Mouse (Mus musculus): Measurements from ENCODE around the gene Ap1b1. TPM values are rescaled to one million over a fixed set of nuclear protein-coding genes. Genes with fewer than 3 reads are reported as not detected.
A peak's percentile ranks its signal among the peaks of the same experiment; 100 is the strongest.

Gene Ap1b1
- total and polyA plus RNA-seq, 3 experiments: 38.6 to 57.8 (median 44.2) TPM

DNA sequence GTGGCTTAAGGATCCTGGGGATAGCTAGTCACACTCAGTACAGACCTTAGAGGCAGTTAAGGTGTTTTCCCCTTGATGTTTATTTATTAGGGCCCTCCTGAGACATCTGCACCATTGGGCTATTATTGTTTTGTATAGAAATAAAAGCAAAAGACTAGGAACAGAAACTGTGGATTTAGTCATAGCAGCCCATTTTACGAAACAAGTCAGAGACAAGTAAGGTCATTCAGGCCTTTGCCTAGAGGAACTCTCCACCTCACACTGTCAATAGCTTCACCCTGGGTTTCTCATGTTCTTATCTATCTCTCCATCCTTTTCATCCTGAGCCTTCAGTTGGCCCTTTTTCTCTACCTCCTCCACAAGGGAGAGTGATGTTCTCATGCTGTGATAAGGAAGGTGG lies 38.5 kb downstream of the Ap1b1 start:
- H3K27me3 ChIP-seq (replicated peaks): no peaks in the 10 kb centered on the region
- peaks cover 56 to 75% of the 10 kb centered on the region in 2 experiments for H3K36me3 ChIP-seq (replicated peaks in 1 of 2; ENCODE audit: control insufficient read depth in 1 of 2, insufficient read depth in 1 of 2, low read length in 1 of 2)
- peak; percentile 27 for DNase-seq (ENCODE audit: extremely low read depth)
- no peak for TF ChIP-seq JUN (IDR thresholded peaks at IDR 0.05; ENCODE audit: insufficient read depth, low read depth, low read length)
- peak; percentile 50 for TF ChIP-seq EP300 (IDR thresholded peaks at IDR 0.05; ENCODE audit: low read length)
- TF ChIP-seq BHLHE40 (IDR thresholded peaks at IDR 0.05; ENCODE audit: low read depth, low read length): no peak
- TF ChIP-seq CHD1 (IDR thresholded peaks at IDR 0.05; ENCODE audit: low read depth, low read length): no peak
- TF ChIP-seq E2F4 (IDR thresholded peaks at IDR 0.05; ENCODE audit: insufficient replicate concordance, low read depth, low read length): no peak
- peak; percentile 65; the same call in 1 of the 2 replicates for TF ChIP-seq IRF4 (IDR thresholded peaks at IDR 0.05; ENCODE audit: low read depth, low read length)
- TF ChIP-seq NRF1 (IDR thresholded peaks at IDR 0.05; ENCODE audit: low read depth, low read length): no peak
- no peak for TF ChIP-seq PAX5 (IDR thresholded peaks at IDR 0.05; ENCODE audit: low read length)
- no peak for TF ChIP-seq TCF12 (IDR thresholded peaks at IDR 0.05; ENCODE audit: low read depth, low read length)
- no peak for TF ChIP-seq CTCF (conservative IDR thresholded peaks at IDR 0.05 in 1 of 2, IDR thresholded peaks at IDR 0.05 in 1 of 2; ENCODE audit: low read depth in 2 of 2, low read length in 2 of 2)
- no peak for TF ChIP-seq POLR2AphosphoS2 (IDR thresholded peaks at IDR 0.05; ENCODE audit: low read depth, low read length)
- TF ChIP-seq USF1 (IDR thresholded peaks at IDR 0.05; ENCODE audit: low read depth, low read length): no peak
- 0 out of 2 replicates have a peak, but pooled peaks have one; percentile 26 for TF ChIP-seq SIN3A (IDR thresholded peaks at IDR 0.05; ENCODE audit: low read length)
- in situ Hi-C loops (cut with MboI; ENCODE audit: low pct_ligation_motif_present, low pct_unique_long_range_greater_than_20kb, low sequenced_read_pairs) (no loop called here), dilution Hi-C loops (cut with MboI; ENCODE audit: extremely low pct_ligation_motif_present, extremely low pct_unique_long_range_greater_than_20kb, low sequenced_read_pairs) (no loop called here)
- H3K4me2 ChIP-seq (ENCODE audit: insufficient read depth, low read depth, poor library complexity, severe bottlenecking): no peak overlapping the region
- no peaks in the 10 kb centered on the region for H3K79me2 ChIP-seq (replicated peaks; ENCODE audit: control insufficient read depth, extremely low read depth, insufficient read depth, poor library complexity, severe bottlenecking)
- H3K27ac ChIP-seq (ENCODE audit: insufficient read depth, low read depth): peak overlapping the region; percentile 51; the same call in 1 of the 2 replicates
- H3K4me3 ChIP-seq (replicated peaks in 1 of 3; ENCODE audit: low read depth in 2 of 3, low read length in 2 of 3, poor library complexity in 1 of 3): no peak overlapping the region
- H3K9me3 ChIP-seq (replicated peaks; ENCODE audit: low read length): no peaks in the 10 kb centered on the region
- peaks cover 8 to 16% of the 10 kb centered on the region in 2 experiments; a peak in 3 of 4 replicates for H3K4me1 ChIP-seq (ENCODE audit: control insufficient read depth in 1 of 2, insufficient read depth in 2 of 2)
- no peak overlapping the region for H3K9ac ChIP-seq (ENCODE audit: insufficient read depth, low read depth)

DNA sequence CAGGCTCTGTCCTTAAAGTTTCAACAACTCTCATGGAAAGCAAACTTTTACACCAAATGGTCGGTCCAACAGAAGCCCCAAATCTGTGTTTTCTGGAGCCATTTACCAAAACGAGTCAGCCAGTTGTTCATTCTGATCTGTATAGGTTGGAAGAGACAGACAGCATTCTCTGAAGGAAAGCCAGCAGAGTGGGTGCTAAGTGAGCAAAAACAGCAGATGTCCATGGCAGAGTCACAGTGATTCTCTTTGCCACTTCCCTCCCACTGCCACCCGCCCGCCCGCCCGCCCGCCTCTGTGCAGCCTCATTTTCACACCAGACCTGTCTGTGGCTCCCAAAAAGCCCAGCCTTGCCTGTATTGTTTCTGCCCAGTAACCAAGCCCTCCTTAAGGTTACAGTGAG lies 41.6 kb downstream of the Ap1b1 start:
- no peaks in the 10 kb centered on the region for H3K79me2 ChIP-seq (replicated peaks; ENCODE audit: control insufficient read depth, extremely low read depth, insufficient read depth, poor library complexity, severe bottlenecking)
- no peak overlapping the region for H3K9ac ChIP-seq (ENCODE audit: insufficient read depth, low read depth)
- DNase-seq (ENCODE audit: extremely low read depth): no peak
- no peaks in the 10 kb centered on the region for H3K9me3 ChIP-seq (replicated peaks; ENCODE audit: low read length)
- H3K4me2 ChIP-seq (ENCODE audit: insufficient read depth, low read depth, poor library complexity, severe bottlenecking): no peak overlapping the region
- TF ChIP-seq MAZ (IDR thresholded peaks at IDR 0.05; ENCODE audit: low read depth, low read length): no peak
- no peak for TF ChIP-seq NELFE (IDR thresholded peaks at IDR 0.05; ENCODE audit: low read depth, low read length)
- no peak overlapping the region for H3K27ac ChIP-seq (ENCODE audit: insufficient read depth, low read depth)
- no peaks in the 10 kb centered on the region for H3K27me3 ChIP-seq (replicated peaks)
- no peak overlapping the region for H3K4me3 ChIP-seq (replicated peaks in 1 of 3; ENCODE audit: low read depth in 2 of 3, low read length in 2 of 3, poor library complexity in 1 of 3)
- dilution Hi-C loops (cut with MboI; ENCODE audit: extremely low pct_ligation_motif_present, extremely low pct_unique_long_range_greater_than_20kb, low sequenced_read_pairs) (no loop called here), in situ Hi-C loops (cut with MboI; ENCODE audit: low pct_ligation_motif_present, low pct_unique_long_range_greater_than_20kb, low sequenced_read_pairs) (no loop called here)
- peaks cover 8 to 16% of the 10 kb centered on the region in 2 experiments; a peak in 3 of 4 replicates for H3K4me1 ChIP-seq (ENCODE audit: control insufficient read depth in 1 of 2, insufficient read depth in 2 of 2)
- H3K36me3 ChIP-seq (replicated peaks in 1 of 2; ENCODE audit: control insufficient read depth in 1 of 2, insufficient read depth in 1 of 2, low read length in 1 of 2): peaks cover 71 to 89% of the 10 kb centered on the region in 2 experiments

Data from CH12.LX (cell line).